ENCODE assay signal across 8 mouse cellular contexts in the genomic region with DNA sequence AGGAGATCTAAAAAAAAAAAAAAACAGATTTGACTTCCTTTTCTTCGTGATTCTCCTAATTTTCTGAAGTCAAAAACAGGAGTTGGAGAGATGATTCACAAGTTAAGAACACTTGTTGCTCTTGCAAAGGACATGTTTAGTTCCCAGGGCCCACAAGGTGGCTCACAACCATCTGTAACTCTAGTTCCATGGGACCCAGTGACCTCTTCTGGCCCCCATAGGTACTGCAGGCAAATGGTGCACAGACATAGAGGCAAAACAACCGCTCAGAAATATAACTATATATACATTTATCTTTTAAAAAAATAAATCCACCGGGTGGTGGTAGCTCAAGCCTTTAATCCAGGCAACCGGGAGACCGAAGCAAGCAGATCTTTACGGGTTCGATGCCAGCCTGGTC. TPM values are rescaled to one million over a fixed set of nuclear protein-coding genes. Genes with fewer than 3 reads are reported as not detected.
DNase-seq lines count a peak whose midpoint lies in the region; ATAC-seq and TF ChIP-seq lines count a peak whose summit lies in the region.

No protein-coding gene starts in this region.

- TF ChIP-seq POLR2A in embryonic fibroblast, embryonic 13.5 days (IDR thresholded peaks at IDR 0.05; ENCODE audit: low read depth, low read length) = no peak

- peak; percentile 83 for DNase-seq in ES-E14 (ENCODE audit: low read depth, low spot score)
- DNase-seq in adrenal gland, postnatal 36 days = peak; percentile 44 to 64
- peak; percentile 66 to 75 for DNase-seq in kidney, postnatal 25 days
- peak; percentile 84 for DNase-seq in thymus, postnatal 14 days

- no peak for ATAC-seq in heart, embryonic 16.5 days (replicated peaks; ENCODE audit: extremely low read depth, insufficient read depth, low FRiP score)
- no peak for ATAC-seq in lung, embryonic 16.5 days (ENCODE audit: low read depth)
- peak; percentile 72 for ATAC-seq in neutrophil, adult 5-6 weeks (ENCODE audit: extremely low read depth, insufficient number of reproducible peaks, low FRiP score, poor library complexity, severe bottlenecking)

- H3K9ac ChIP-seq in ES-E14 (ENCODE audit: insufficient read depth, low read depth, low read length, poor library complexity, severe bottlenecking) = no peak overlapping the region; the same call in 1 of the 2 replicates
- no peak overlapping the region for H3K9ac ChIP-seq in heart, embryonic 16.5 days (ENCODE audit: low read length)
- H3K9ac ChIP-seq in lung, embryonic 16.5 days (ENCODE audit: low read length) = no peak overlapping the region

- no peaks in the 10 kb centered on the region for H3K9me3 ChIP-seq in ES-E14 (ENCODE audit: control insufficient read depth, insufficient read depth, low read depth, low read length)
- H3K9me3 ChIP-seq in heart, embryonic 16.5 days (replicated peaks; ENCODE audit: control insufficient read depth, low read length) = no peaks in the 10 kb centered on the region
- H3K9me3 ChIP-seq in lung, embryonic 16.5 days (ENCODE audit: control insufficient read depth, low read length) = no peaks in the 10 kb centered on the region

- in situ Hi-C loops in ES-E14 (cut with MboI; ENCODE audit: low sequenced_read_pairs in 2 of 2, unreplicated experiment in 2 of 2) = no loop called here

- H3K27me3 ChIP-seq in heart, embryonic 16.5 days (ENCODE audit: control insufficient read depth, insufficient read depth, low read length) = no peaks in the 10 kb centered on the region
- H3K27me3 ChIP-seq in lung, embryonic 16.5 days (ENCODE audit: control insufficient read depth, insufficient read depth, low read depth, low read length) = no peaks in the 10 kb centered on the region

- no peak overlapping the region for H3K27ac ChIP-seq in ES-E14 (ENCODE audit: insufficient read depth, low read depth, low read length, poor library complexity, severe bottlenecking)
- no peak overlapping the region for H3K27ac ChIP-seq in embryonic fibroblast, embryonic 13.5 days (ENCODE audit: insufficient read depth, low read length)
- no peak overlapping the region for H3K27ac ChIP-seq in heart, embryonic 16.5 days (ENCODE audit: low read length)
- no peak overlapping the region for H3K27ac ChIP-seq in lung, embryonic 16.5 days (ENCODE audit: low read length)

- peak overlapping the region; percentile 52 to 92 for H3K4me3 ChIP-seq in ES-E14 (ENCODE audit: insufficient read depth in 1 of 2, low read depth in 1 of 2, low read length in 2 of 2, poor library complexity in 1 of 2, severe bottlenecking in 1 of 2)
- H3K4me3 ChIP-seq in embryonic fibroblast, embryonic 13.5 days (ENCODE audit: insufficient read depth, low read length) = peak overlapping the region; percentile 51
- peak overlapping the region; percentile 30 for H3K4me3 ChIP-seq in heart, embryonic 16.5 days (ENCODE audit: low read length)
- peak overlapping the region; percentile 10; the same call in 1 of the 2 replicates for H3K4me3 ChIP-seq in lung, embryonic 16.5 days (ENCODE audit: low read length)

- TF ChIP-seq CTCF in embryonic fibroblast, embryonic 13.5 days (IDR thresholded peaks at IDR 0.05; ENCODE audit: borderline replicate concordance, insufficient read depth, low read length) = peak; percentile 26; the same call in 1 of the 2 replicates

- WGBS in heart, embryonic 16.5 days = 20% methylated on average over 7 of the region's 7 CpGs
- WGBS in lung, embryonic 16.5 days = 24% methylated on average over 7 of the region's 7 CpGs

- H3K4me1 ChIP-seq in ES-E14 (ENCODE audit: control insufficient read depth in 2 of 2, insufficient read depth in 2 of 2, low read length in 2 of 2, poor library complexity in 1 of 2) = no peaks in the 10 kb centered on the region; a peak in 1 of 4 replicates
- H3K4me1 ChIP-seq in embryonic fibroblast, embryonic 13.5 days (ENCODE audit: control insufficient read depth, insufficient read depth, low read length) = no peaks in the 10 kb centered on the region
- H3K4me1 ChIP-seq in heart, embryonic 16.5 days (ENCODE audit: control insufficient read depth, insufficient read depth, low read length) = peaks cover 3% of the 10 kb centered on the region; the same call in 1 of the 2 replicates
- 0 out of 2 replicates have a peak, but pooled peaks cover 4% of the 10 kb centered on the region for H3K4me1 ChIP-seq in lung, embryonic 16.5 days (replicated peaks; ENCODE audit: control insufficient read depth, insufficient read depth, low read length)

- H3K36me3 ChIP-seq in ES-E14 (ENCODE audit: control insufficient read depth, insufficient read depth, low read length, poor library complexity, severe bottlenecking) = peaks cover 14% of the 10 kb centered on the region
- H3K36me3 ChIP-seq in heart, embryonic 16.5 days (ENCODE audit: control insufficient read depth, insufficient read depth) = peaks cover 7% of the 10 kb centered on the region; the same call in 1 of the 2 replicates
- peaks cover 8% of the 10 kb centered on the region; the same call in 1 of the 2 replicates for H3K36me3 ChIP-seq in lung, embryonic 16.5 days (ENCODE audit: control insufficient read depth, insufficient read depth, low read length)

- peak overlapping the region; percentile 51 for H3K4me2 ChIP-seq in heart, embryonic 16.5 days (ENCODE audit: low read depth, low read length)
- peak overlapping the region; percentile 37; the same call in 1 of the 2 replicates for H3K4me2 ChIP-seq in lung, embryonic 16.5 days (ENCODE audit: low read depth, low read length)

TF ChIP-seq in ES-E14, 5 proteins besides CTCF, POLR2A, EP300 and RAD21:
- TF ChIP-seq ZC3H11A (IDR thresholded peaks at IDR 0.05; ENCODE audit: borderline replicate concordance, low read depth, low read length) (no peak), MAFK (IDR thresholded peaks at IDR 0.05; ENCODE audit: insufficient read depth, low read depth, low read length) (no peak), HCFC1 (IDR thresholded peaks at IDR 0.05; ENCODE audit: borderline replicate concordance, insufficient read depth, low read length) (peak; percentile 61; the same call in 1 of the 2 replicates)
TF ChIP-seq in ES-E14: peak in this region for 1.

RNA-seq across cellular contexts. Expression of gene Wdr70, which starts 1.2 kb away (rescaled TPM):
- 39.9 and 45.5 TPM in 2 replicates for total RNA-seq in ES-E14 (2012; rRNA removed)
- 10 to 100 TPM; 28.0 to 34.8 TPM for total RNA-seq in adrenal gland, postnatal 36 days (2021)
- 38.3 and 40.5 TPM in 2 replicates for polyA plus RNA-seq in embryonic fibroblast, embryonic 13.5 days (2011; ENCODE audit: insufficient read length, low read depth, missing spikeins)
- 37.5 and 37.9 TPM in 2 replicates for polyA plus RNA-seq in heart, embryonic 16.5 days (2015; fragmentation: Nextera tagmentation; extraction: Ambion mirVana)
- 52.5 and 53.8 TPM in 2 replicates for polyA plus RNA-seq in lung, embryonic 16.5 days (2015; fragmentation: Nextera tagmentation; extraction: Ambion mirVana)
- 30.0 and 32.8 TPM in 2 replicates for total RNA-seq in neutrophil, adult 5-6 weeks (2017)

RNA-seq across cellular contexts. Expression of gene Nup155, which starts 11.2 kb away (rescaled TPM):
- 133 and 156 TPM in 2 replicates for total RNA-seq in ES-E14 (2012; rRNA removed)
- 10 to 100 TPM; 18.9 to 19.3 TPM for total RNA-seq in adrenal gland, postnatal 36 days (2021)
- polyA plus RNA-seq in embryonic fibroblast, embryonic 13.5 days (2011; ENCODE audit: insufficient read length, low read depth, missing spikeins) = 42.4 and 46.3 TPM in 2 replicates
- 9.4 and 10.1 TPM in 2 replicates for polyA plus RNA-seq in heart, embryonic 16.5 days (2015; fragmentation: Nextera tagmentation; extraction: Ambion mirVana)
- polyA plus RNA-seq in lung, embryonic 16.5 days (2015; fragmentation: Nextera tagmentation; extraction: Ambion mirVana) = 17.9 and 18.5 TPM in 2 replicates
- 30.0 and 31.8 TPM in 2 replicates for total RNA-seq in neutrophil, adult 5-6 weeks (2017)

Comparison
In these comparisons a context has a peak if more than half of its experiments do, and no peak if none do; other contexts are left out.
1. H3K4me3 ChIP-seq: peak in every context shown above with its lines; median percentile 72 in ES-E14; 51 in embryonic fibroblast, embryonic 13.5 days; 30 in heart, embryonic 16.5 days; 10 in lung, embryonic 16.5 days.